Mouse (Mus musculus) heart, embryonic 10.5 days (tissue): Measurements from ENCODE around the gene Cfap65. TPM values are rescaled to one million over a fixed set of nuclear protein-coding genes. Genes with fewer than 3 reads are reported as not detected.

Experiments
- DNase-seq: peaks from one replicate; pipeline ENCODE4 v3.0.0-alpha.2; 2017; ENCODE audit warnings: low spot score
- H3K27ac ChIP-seq: fragments of 300-500 bp; sonication (generic); 2 replicates; pipeline ENCODE4 v1.5.1; 2016; ENCODE audit warnings: mild to moderate bottlenecking
- H3K27me3 ChIP-seq: fragments of 300-500 bp; sonication (generic); 2 replicates; pipeline ENCODE4 v1.6.1; 2016; ENCODE audit warnings: mild to moderate bottlenecking; ENCODE audit not compliant: poor library complexity, insufficient read depth, severe bottlenecking
- H3K36me3 ChIP-seq: fragments of 300-500 bp; sonication (generic); 2 replicates; pipeline ENCODE4 v1.6.1; 2016; ENCODE audit warnings: mild to moderate bottlenecking, moderate library complexity
- H3K4me1 ChIP-seq: fragments of 300-500 bp; sonication (generic); 2 replicates; pipeline ENCODE4 v1.6.1; 2016; ENCODE audit warnings: mild to moderate bottlenecking
- H3K4me3 ChIP-seq: fragments of 300-500 bp; sonication (generic); 2 replicates; pipeline ENCODE4 v1.5.1; 2016; ENCODE audit warnings: mild to moderate bottlenecking, moderate library complexity
- H3K9me3 ChIP-seq: fragments of 300-500 bp; sonication (generic); 2 replicates; pipeline ENCODE4 v1.6.1; 2016; ENCODE audit warnings: mild to moderate bottlenecking, moderate library complexity
- WGBS: fragments of 180-500 bp; shearing (Covaris S2); methylation state at CpG from one replicate; pipeline ENCODE4 v1.1.7; 2016; 5-methylcytosine and 5-hydroxymethylcytosine counted together
- polyA plus RNA-seq: library from polyadenylated mRNA; unstranded; fragments of >200 nt; fragmentation: Nextera tagmentation; extraction: Ambion mirVana; gene quantifications from 2 replicates; pipeline ENCODE4 v1.2.1, GENCODE M21; 2016

Cfap65 gene
- polyA plus RNA-seq, 1 experiment from 2014 or later: not detected

- H3K4me3 ChIP-seq: no peak overlapping the region
- H3K4me1 ChIP-seq: no peaks in the 10 kb centered on the region
- no peak overlapping the region for H3K27ac ChIP-seq
- H3K9me3 ChIP-seq: no peaks in the 10 kb centered on the region
- DNase-seq: no peak
- peaks cover 57% of the 10 kb centered on the region for H3K27me3 ChIP-seq
- no peaks in the 10 kb centered on the region for H3K36me3 ChIP-seq
- 22% methylated on average over 13 of the region's 13 CpGs for WGBS
These were observed 19.7 kb downstream of the Cfap65 start for GRCm38 (mm10) chr1:74915706-74916105.

- DNase-seq: no peak
- Histone ChIP-seq H3K27me3 (peaks cover 99% of the 10 kb centered on the region), H3K27ac (no peak overlapping the region), H3K4me3 (no peak overlapping the region), H3K9me3 (no peaks in the 10 kb centered on the region), H3K4me1 (peaks cover 27% of the 10 kb centered on the region), H3K36me3 (no peaks in the 10 kb centered on the region)
- WGBS: 17% methylated on average over 6 of the region's 6 CpGs
These were observed 33.2 kb downstream of the Cfap65 start for GRCm38 (mm10) chr1:74902191-74902590.

- WGBS: 5% methylated on average over 3 of the region's 3 CpGs
- H3K4me1 ChIP-seq: peaks cover 28% of the 10 kb centered on the region
- H3K36me3 ChIP-seq: no peaks in the 10 kb centered on the region
- DNase-seq: no peak
- no peak overlapping the region for H3K4me3 ChIP-seq
- H3K27ac ChIP-seq: no peak overlapping the region
- H3K27me3 ChIP-seq: peaks cover 100% of the 10 kb centered on the region
- H3K9me3 ChIP-seq: no peaks in the 10 kb centered on the region
These were observed 33.7 kb downstream of the Cfap65 start for GRCm38 (mm10) chr1:74901686-74902085.

DNA sequence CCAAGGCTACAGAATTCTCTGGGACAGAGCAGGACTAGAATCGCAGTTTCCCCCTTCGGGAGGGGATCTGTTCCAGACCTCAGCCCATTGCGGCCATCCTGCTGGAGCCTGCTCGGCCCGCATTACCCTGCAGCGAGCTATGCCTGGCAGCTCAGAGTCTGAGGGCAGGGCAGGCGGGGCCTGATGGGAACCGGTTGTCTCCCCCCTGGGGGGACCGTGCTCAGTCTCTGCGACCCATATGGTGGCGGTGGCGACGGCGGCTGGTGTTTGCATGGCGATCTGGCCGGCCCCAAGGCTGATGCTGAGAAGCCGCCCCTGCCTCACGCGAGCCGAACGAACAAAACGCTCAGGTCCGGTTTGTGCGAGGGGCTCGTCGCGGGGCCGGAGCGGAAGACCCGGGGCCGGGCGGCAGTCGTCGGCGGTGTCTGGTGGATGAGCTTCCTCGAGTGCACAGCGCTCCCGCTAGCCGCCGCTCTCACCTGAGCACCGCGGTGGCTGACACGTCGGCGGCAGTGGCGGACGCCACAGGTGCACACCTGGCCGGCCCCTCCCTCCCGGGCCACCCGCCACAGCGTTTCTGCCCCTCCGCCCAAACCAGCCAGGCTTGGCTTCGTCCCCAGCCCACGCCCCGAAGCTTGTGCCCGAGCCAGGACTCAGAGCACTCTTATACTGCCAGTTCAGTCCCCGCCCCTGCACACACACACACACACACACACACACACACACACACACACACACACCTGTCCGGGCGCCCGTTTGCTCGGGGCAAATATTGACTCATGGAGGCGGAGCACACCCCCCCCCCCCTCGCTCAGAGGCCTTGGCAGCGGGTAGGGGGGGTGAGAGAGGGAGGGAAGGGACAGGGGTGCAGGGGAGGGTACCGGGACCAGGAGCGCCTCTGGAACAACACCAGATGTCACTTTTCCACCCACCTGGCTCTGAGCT, 34.8 kb downstream of the Cfap65 start:
- peak overlapping the region; percentile 54 for H3K4me3 ChIP-seq
- 1% methylated on average over 63 of the region's 66 CpGs for WGBS
- H3K9me3 ChIP-seq: no peaks in the 10 kb centered on the region
- H3K27me3 ChIP-seq: peaks cover 100% of the 10 kb centered on the region
- H3K36me3 ChIP-seq: no peaks in the 10 kb centered on the region
- H3K4me1 ChIP-seq: peaks cover 30% of the 10 kb centered on the region
- DNase-seq: no peak
- no peak overlapping the region for H3K27ac ChIP-seq

DNA sequence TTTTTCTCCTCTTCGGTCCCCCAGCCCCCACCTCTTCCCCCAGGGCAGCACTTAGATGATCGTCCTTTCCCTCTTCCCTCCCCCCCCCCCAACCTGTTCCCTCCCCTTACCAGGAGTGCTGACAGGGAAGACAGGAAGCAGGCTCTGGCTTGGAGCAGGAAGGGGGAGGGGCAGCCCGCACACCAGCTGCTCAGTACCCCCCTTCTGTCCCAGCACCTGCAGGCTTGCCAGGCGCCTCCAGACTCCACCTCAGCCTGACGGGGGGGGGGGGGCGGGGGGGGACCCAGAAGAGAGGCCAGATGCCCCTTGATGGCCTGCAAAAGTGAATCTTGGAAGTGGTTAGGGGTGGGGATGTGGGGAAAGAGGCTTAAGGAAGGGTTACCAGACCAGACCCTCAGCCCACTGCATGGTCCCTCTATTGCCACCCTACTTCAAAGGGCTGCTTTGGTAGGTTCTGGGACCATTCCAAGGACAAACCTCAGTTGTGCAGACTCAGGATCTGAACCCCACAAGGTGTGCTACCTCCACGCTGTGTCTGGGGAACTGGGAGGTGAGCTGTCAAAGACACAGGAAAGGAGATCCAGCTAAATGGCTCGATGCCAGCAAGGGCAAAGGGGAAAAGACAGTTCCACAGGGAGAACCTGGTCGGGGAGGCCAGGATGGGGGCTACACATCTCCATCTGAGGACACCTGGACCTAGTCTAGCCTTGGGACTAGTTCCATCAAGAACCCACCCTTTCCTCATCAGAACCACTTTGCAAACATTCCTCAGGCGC, 36.6 kb downstream of the Cfap65 start:
- Histone ChIP-seq H3K4me3 (peak overlapping the region; percentile 24; the same call in 1 of the 2 replicates), H3K27me3 (peaks cover 100% of the 10 kb centered on the region), H3K36me3 (no peaks in the 10 kb centered on the region), H3K4me1 (peaks cover 30% of the 10 kb centered on the region), H3K27ac (no peak overlapping the region), H3K9me3 (no peaks in the 10 kb centered on the region)
- 4% methylated on average over 9 of the region's 10 CpGs for WGBS
- no peak for DNase-seq

DNA sequence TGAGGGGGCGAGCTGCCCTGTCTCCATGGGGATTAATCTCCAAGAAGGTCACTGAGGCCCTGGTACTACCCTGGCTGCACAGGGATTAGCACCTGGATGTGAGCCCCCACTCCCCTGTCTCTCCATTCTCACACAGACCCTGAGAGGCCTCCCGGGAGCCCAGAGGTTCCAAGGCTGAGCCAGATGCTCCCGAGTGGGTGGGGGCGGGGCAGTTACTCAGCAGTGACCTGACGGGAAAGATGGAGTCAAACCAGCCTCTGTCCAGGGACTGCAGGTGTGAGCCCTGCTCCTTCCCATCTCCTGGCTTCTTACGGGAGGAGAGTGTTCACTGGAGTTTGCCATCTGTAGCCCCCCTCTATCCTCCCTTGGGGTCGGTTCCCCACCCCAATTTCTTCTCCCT, 37.4 kb downstream of the Cfap65 start:
- no peaks in the 10 kb centered on the region for H3K9me3 ChIP-seq
- peaks cover 100% of the 10 kb centered on the region for H3K27me3 ChIP-seq
- 3% methylated on average over 7 of the region's 7 CpGs for WGBS
- H3K4me3 ChIP-seq: no peak overlapping the region
- DNase-seq: no peak
- H3K27ac ChIP-seq: no peak overlapping the region
- peaks cover 33% of the 10 kb centered on the region for H3K4me1 ChIP-seq
- H3K36me3 ChIP-seq: no peaks in the 10 kb centered on the region

DNA sequence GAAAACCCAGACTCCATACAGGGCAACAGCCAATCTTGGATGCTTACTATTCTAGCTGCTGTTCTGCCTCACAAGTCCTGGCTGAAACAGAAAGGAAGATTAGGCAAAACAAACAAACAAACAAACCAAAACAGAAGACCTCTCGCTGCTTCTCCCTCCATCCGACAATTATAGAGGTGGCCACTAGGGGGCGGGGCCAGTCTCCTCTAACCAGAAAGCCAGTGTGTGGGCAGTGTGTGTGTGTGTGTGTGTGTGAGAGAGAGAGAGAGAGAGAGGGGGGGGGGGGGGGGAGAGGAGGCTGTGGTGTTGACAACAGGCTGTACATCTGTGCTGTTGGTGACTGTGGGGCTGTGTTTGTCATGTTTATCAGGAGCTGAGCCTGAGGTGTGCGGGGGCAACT, 40.4 kb downstream of the Cfap65 start:
- Histone ChIP-seq H3K9me3 (no peaks in the 10 kb centered on the region), H3K27me3 (peaks cover 100% of the 10 kb centered on the region), H3K4me1 (peaks cover 28% of the 10 kb centered on the region), H3K4me3 (no peak overlapping the region), H3K36me3 (no peaks in the 10 kb centered on the region), H3K27ac (no peak overlapping the region)
- DNase-seq: no peak
- 15% methylated on average over 4 of the region's 4 CpGs for WGBS

- no peaks in the 10 kb centered on the region for H3K36me3 ChIP-seq
- no peaks in the 10 kb centered on the region for H3K9me3 ChIP-seq
- peaks cover 19% of the 10 kb centered on the region for H3K4me1 ChIP-seq
- no peak for DNase-seq
- H3K4me3 ChIP-seq: peak within 1 kb of the TSS; percentile 24; the same call in 1 of the 2 replicates
- WGBS: 6% methylated on average over 25 of the region's 25 CpGs
- H3K27ac ChIP-seq: no peak within 1 kb of the TSS
- peaks cover 99% of the 10 kb centered on the region for H3K27me3 ChIP-seq
These were observed 42.1 kb downstream of the Cfap65 start, which contains the start of gene Cryba2 for GRCm38 (mm10) chr1:74893134-74893855. Cryba2 (minus strand) TSS chr1:74893143.

DNA sequence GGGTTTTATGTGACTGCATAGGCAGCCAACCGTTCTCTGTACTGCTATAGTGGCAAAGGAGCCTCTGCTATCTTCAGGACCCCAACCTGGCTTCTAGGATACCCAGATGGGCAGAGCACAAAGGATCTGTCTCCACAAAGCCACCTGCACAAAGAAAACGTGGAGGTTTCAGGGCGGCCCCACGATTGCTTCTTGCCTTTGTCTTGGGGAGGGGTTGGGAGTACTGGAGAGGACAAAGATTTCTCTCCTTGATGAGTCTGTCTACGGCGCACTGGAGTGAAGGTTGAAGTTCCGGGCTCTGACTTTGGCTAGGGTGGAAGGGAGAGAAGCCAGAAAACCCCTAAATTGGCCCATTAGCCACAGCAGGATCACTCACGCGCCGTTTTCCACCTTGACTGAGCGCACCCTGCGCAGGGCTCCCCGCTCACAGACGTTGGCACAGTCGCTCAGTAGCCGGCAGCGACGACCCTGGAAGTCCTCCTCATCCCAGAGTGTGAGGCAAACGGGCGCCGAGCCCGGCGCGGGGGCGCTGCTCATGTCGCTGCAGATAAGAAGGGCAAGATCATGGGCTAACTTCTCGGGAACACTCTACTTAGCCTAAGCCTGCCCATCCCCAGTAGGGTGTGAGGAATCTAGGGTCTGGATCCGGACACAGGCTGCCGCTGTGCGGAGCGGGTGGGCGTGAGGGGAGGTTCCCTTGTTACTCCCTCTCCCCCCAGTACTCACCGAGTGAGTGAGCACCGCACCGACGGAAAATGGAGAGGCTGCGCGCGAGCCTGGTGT, 42.9 kb downstream of the Cfap65 start:
- H3K36me3 ChIP-seq: no peaks in the 10 kb centered on the region
- H3K27ac ChIP-seq: no peak overlapping the region
- H3K4me3 ChIP-seq: peak overlapping the region; percentile 24; the same call in 1 of the 2 replicates
- H3K9me3 ChIP-seq: no peaks in the 10 kb centered on the region
- no peak for DNase-seq
- 2% methylated on average over 39 of the region's 39 CpGs for WGBS
- peaks cover 13% of the 10 kb centered on the region for H3K4me1 ChIP-seq
- H3K27me3 ChIP-seq: peaks cover 99% of the 10 kb centered on the region

- Histone ChIP-seq H3K9me3 (no peaks in the 10 kb centered on the region), H3K36me3 (no peaks in the 10 kb centered on the region), H3K27me3 (peaks cover 99% of the 10 kb centered on the region), H3K27ac (no peak overlapping the region), H3K4me3 (no peak overlapping the region), H3K4me1 (peaks cover 10% of the 10 kb centered on the region)
- 0% methylated on average over 8 of the region's 8 CpGs for WGBS
- no peak for DNase-seq
These were observed 43.9 kb downstream of the Cfap65 start for GRCm38 (mm10) chr1:74891513-74891912.

DNA sequence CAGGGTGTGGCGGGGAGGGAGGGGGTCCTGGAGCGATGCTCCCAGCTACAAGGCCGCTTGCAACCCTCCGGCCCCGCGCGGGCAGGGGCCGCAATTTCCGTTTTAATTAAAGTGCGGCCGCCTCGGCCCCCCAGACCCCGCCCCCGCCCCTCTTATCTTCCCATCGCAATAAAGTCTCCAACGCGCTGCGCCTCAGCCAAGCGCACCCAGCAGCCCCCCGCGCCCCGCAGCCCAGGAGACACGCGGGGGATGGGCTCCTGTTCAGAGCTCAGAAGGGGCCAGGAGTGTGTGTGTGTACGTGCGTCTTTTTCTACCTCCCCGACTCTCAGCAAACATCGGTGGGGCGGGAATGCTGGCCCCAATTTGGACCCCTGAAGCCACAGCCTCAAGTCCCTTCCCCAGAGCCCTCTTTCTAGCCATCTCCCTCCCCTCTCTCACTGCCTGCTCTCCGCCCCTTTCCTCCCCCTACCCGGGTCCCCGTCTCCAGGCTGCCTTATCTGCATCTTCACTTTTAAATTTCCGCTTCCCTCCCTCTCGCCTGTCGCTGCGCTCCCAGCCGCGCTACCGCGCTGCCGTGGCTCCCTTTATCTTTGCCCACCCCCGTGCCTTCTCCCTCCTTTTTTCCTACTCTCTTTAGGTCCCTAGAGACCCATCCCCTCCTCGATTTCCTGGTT, 49.9 kb downstream of the Cfap65 start, which contains the start of gene Fev:
Gene Fev (minus strand): TSS at position 51 of the 674 bp plus-strand sequence.
- Histone ChIP-seq H3K27me3 (peaks cover 99% of the 10 kb centered on the region), H3K4me1 (peaks cover 31% of the 10 kb centered on the region), H3K36me3 (no peaks in the 10 kb centered on the region), H3K4me3 (peak within 1 kb of the TSS; percentile 59), H3K9me3 (no peaks in the 10 kb centered on the region), H3K27ac (peak within 1 kb of the TSS; percentile 72)
- no peak for DNase-seq
- WGBS: under 1% methylated on average over 42 of the region's 43 CpGs
